Mouse (Mus musculus) heart, adult 18-20 months (tissue): Measurements from ENCODE around the gene Tbr1. TPM values are rescaled to one million over a fixed set of nuclear protein-coding genes. Genes with fewer than 3 reads are reported as not detected.
A peak's percentile ranks its signal among the peaks of the same experiment; 100 is the strongest.

Experiments used
- DNase-seq, 2 experiments: peaks; one replicate each; pipeline ENCODE4 v3.0.0; 2021 to 2022; ENCODE audit warnings: mixed read lengths in 1 of 2
- microRNA-seq, 2 experiments: library from miRNA; unstranded; fragments of <30 nt; microRNA quantifications; one replicate each; pipeline ENCODE4 v1.2.0; 2022
- total RNA-seq, 2 experiments: library from RNA; stranded (reverse); gene quantifications; 2 replicates each; pipeline ENCODE4 v1.2.3; 2021

Gene Tbr1
- total RNA-seq, 2 experiments from 2014 or later: not detected

- DNase-seq: peak in 1 of 2 experiments; percentile 49
Observed at GRCm38 (mm10) chr2:61811507-61812421, 9.0 kb downstream of the Tbr1 start.

DNA sequence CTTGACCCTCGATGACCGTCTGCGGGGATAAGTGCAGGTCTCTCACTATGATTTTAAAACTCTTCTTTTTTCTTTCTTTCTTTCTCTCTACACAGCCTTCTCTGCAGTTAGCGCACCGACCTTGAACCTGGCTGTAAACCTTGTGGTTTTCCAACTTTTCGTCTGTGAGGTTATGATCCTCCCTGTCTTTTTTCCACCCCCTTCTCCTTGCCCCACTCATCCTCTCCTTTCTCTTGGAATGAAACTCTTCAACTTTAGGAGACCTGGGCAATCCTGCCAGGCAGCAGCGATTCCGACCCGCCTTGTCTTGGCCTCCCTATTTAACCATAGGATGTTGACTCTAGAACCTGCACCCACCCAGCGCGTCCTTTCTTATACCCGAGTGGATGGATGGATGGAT is 9.8 kb downstream of the Tbr1 start:
- DNase-seq: peak in 1 of 2 experiments; percentile 29

DNA sequence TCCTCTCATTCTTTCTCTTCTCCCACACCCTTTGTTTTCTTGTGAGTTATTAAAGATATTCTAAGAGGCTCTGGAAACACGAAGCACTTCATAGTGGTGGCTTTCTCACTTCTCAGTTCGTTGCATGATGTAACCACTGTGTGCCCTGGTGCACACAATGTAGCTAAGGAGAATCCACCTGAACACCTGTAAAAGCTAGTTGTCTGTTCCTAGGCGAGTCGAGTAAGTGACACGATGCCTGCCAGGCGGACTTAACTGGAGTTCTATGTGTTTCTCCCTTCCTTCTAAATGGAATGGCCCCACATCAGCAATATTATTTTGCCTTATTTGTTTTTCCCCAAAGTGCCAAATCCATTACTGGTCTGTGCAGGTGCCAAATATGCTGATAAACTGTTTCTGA is 10.4 kb downstream of the Tbr1 start:
- DNase-seq: peak in 1 of 2 experiments; percentile 29

- no peak for DNase-seq
Observed at GRCm38 (mm10) chr2:61813521-61813920, 10.8 kb downstream of the Tbr1 start.

DNA sequence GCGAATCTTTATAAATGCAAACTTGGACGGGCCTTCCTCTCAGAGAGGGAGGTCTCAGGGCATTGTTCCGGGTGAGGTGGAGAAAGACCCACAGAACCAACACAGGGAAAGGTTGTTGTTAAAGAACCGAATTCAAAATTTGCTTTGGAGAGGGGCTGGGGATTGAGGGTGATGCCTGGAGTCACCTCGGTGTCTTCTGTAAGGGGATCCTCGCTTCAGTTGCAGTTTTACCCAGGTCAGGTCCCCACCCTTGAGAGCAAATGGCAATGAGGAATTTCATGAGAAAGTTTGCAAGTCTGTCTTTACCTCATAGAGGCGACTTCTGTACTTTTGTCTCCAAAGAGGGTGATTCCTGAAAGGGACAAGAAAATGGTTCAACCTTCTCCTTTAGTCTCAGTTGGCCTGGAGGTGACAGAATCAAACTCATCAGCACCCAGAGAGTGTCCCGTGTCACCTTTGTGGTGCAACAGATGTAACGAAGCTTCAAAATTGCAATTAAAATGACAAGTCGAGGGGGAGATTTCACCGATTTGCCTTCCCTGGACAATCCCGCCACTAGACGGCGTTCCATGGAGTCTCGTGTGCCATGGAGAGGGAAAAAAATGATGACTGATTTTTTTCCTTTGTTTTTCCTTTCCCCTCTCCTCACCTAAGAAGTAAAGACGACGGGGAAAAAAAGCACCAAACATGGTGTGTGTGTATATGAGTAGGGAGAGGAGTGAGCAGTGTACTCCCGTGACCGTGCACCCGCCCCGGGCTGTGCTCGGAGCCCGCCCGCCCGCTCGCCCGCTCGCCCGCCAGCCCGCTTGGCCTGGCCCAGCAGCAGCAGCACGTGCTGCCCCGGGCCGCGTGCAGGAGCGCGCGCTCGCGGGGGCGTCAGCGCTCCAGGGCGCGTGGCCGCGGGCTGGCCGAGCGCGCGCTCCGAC is 12.1 kb downstream of the Tbr1 start:
- peak in 1 of 2 experiments; percentile 35 for DNase-seq

GRCm38 (mm10) chr2:61815583-61816313 is 13.0 kb downstream of the Tbr1 start:
- peak in 1 of 2 experiments; percentile 3 for DNase-seq

- no peak for DNase-seq
Observed at GRCm38 (mm10) chr2:61818197-61818596, 15.5 kb downstream of the Tbr1 start.

- DNase-seq: no peak
Observed at GRCm38 (mm10) chr2:61820203-61820602, 17.5 kb downstream of the Tbr1 start.

DNA sequence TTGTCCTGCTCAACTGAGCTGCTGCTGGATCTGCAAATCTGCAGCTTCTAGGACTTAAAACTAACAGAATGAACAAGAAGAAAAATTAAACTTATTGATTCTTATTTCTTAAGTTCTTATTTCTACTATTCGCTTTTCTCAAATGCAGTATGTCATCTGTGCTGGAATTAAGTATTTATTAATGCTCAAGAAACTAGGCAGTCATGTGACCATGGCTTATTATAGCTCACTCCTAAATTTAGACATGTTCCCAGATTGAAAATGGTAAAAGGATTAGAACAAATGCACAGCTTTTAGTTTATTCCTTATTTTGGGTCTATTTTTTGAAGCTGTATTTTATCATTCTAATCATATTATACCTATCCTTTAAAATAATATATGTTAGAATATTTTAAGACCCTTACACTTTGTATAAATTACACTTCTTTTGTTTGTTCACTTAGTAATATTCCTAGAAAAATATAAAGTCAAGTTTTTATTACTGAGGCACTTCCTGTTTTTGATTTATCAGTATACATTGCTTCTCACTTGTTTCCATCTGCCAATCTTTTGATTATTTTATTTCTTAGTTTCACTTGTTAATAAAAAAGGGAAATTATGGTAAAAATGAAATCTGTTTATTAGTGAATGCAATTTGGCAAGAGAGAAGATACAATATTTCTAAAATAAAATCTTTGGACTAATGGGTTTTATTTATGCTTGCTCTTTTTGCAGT is 20.9 kb downstream of the Tbr1 start:
- no peak for DNase-seq

- no peak for DNase-seq
Observed at GRCm38 (mm10) chr2:61837243-61837806, 34.6 kb downstream of the Tbr1 start.

Small RNAs within 50 kb of the gene (microRNA-seq; reads per million reads assigned to microRNA genes)
- 0 reads per million in 2 experiments for gene Gm22403

Other genes with a start within 250 kb of the Tbr1 start
- 10 to 100 TPM; 18.6 to 19.4 TPM for gene Tank, start 224.3 kb upstream of the Tbr1 start, total RNA-seq
- gene Psmd14, start 91.2 kb upstream of the Tbr1 start, total RNA-seq: 10 to 100 TPM; 64.7 to 64.8 TPM
- gene Slc4a10, start 243.5 kb downstream of the Tbr1 start, total RNA-seq: not detected